Mouse (Mus musculus) embryo, embryonic 9.5 days (tissue): ENCODE results near the gene Fam120b.
A peak's percentile ranks its signal among the peaks of the same experiment; 100 is the strongest.

Source experiments
- DNase-seq: peaks from one replicate; pipeline ENCODE4 v3.0.0-alpha.2; 2017; ENCODE audit errors: extremely low spot score

Gene Fam120b

DNA sequence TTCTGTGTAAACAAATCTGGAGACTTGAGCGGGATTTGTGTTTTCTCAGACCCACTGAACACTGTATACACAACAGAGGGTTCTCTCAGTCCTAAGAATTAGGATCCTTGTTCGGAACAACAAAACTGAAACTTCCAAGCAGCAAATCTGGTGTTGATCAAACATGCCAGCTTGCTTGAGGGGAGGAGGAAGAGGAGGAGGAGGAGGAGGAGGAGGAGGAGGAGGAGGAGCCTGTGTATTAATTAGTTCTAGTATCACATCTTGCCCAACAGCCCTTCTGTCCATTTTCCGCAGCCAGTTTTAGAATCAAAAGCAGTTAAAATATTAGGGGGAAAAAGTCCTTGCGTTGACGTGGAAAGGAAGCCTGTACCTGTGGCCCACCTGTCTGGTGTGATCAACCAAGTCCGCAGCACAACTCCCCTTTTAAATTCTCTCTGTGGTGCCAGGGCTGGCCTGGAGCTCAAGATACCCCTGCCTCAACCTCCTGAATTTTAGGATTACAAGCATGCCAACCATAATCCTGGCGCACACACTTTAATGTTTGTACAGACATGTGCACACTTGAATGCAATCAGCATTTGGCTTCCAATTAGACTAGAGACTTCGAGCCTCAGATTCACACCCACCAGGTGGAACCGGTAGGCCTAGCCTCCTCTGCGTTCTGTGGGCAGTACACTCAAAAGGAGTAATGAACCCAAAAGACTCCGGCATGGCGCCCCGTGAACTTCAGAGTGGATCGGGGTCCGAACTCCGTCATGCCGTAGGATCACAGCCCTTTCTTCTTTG is 16.1 kb upstream of the Fam120b start:
- DNase-seq = no peak

GRCm38 (mm10) chr17:15380641-15381051 is 15.4 kb upstream of the Fam120b start:
- DNase-seq = peak; percentile 78

GRCm38 (mm10) chr17:15381092-15381860 is 14.7 kb upstream of the Fam120b start:
- peak; percentile 60 for DNase-seq

- DNase-seq = peak; percentile 42
These were observed 13.9 kb upstream of the Fam120b start for GRCm38 (mm10) chr17:15381869-15382660.

DNA sequence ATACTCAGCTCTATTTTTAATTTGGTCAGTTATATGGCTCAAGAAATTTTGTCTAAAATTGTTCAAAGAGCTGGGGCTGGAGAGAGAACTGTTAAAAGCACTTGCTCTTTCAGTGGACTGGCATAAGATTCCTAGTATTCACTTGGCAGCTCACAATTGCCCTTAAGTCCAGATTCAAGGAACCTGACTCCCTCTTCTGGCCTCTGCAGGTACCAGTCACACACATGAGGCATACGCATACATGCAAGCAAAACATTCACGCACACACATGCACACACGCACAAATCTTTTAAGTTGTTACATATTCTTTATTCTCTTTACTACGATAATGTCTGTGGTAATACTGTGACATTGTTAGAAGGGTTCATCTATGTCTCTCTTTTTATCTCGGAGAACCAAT is 12.6 kb upstream of the Fam120b start:
- no peak for DNase-seq

GRCm38 (mm10) chr17:15388892-15389291 is 7.1 kb upstream of the Fam120b start:
- no peak for DNase-seq

DNA sequence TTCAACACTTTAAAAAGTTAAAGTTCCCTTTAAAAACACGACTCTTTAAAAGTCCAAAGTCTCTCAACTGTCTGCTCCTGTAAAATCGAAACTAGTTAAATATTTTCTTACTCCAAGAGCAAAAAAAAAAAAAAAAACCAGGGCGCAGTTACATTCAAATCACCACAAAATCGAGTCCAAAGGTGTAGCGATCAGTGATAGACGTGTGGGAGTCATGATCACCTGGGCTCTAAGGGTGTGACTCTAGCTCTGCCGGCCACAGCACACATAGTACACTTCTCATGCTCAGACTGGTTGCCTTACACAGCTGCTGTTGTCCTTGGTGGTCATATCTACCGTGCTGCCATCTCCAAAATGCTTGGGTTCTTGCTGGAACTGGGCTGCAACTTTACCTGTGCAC is 6.6 kb upstream of the Fam120b start:
- DNase-seq = no peak

DNA sequence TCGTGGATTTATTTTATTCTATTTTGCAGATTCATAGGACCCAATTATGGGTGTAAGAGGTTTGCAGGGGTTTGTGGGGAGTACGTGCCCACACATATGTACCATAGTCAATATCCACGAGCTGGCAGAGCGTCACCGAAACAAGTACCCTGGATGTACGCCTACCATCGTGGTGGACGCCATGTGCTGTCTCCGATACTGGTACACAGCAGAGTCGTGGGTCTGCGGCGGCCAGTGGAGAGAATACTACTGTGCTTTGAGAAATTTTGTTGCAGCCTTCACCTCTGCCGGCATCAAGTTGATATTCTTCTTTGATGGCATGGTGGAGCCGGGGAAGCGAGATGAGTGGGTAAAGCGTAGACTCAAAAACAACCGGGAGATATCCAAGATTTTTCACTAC is 5.7 kb downstream of the Fam120b start:
- DNase-seq = no peak

DNA sequence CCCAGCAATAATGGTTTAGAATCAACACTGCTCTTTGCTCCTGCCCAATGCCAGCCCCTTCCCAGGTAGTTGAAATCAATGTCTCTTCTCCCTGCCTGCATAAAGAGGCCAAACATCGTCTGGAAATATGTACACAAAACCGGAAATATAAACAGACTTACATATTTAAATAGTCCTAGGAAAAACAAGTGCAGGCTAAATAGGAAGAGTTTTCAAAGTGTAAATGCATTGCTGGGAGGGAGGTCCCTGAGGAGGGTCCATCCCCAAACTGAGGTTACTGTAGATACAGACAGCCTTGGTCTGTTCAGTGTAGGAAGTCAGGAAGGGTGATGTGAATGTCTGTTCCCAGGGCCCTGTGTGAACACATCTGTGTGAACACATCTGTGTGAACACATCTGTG is 10.6 kb downstream of the Fam120b start:
- DNase-seq = no peak

GRCm38 (mm10) chr17:15409261-15409660 is 13.3 kb downstream of the Fam120b start:
- no peak for DNase-seq

DNA sequence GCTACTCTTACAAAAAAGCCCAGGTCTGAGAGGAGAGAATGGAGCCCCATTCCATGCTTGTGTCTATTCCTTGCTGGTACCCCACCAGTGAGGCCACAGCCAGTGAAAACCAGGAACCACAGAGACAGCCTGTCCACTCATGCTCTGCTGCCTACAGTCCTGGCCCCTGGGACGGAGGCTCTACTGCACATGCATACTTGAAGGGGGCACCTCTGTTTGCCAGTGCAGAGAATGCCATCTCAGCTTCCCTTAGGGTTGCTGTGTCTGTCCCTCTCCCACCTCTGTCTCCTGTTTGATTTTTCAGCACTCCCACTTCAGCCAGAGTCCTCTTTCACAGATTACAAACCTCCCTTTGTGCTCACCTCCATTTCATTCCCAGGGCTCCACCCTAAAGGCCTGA is 14.9 kb downstream of the Fam120b start:
- DNase-seq = no peak

DNA sequence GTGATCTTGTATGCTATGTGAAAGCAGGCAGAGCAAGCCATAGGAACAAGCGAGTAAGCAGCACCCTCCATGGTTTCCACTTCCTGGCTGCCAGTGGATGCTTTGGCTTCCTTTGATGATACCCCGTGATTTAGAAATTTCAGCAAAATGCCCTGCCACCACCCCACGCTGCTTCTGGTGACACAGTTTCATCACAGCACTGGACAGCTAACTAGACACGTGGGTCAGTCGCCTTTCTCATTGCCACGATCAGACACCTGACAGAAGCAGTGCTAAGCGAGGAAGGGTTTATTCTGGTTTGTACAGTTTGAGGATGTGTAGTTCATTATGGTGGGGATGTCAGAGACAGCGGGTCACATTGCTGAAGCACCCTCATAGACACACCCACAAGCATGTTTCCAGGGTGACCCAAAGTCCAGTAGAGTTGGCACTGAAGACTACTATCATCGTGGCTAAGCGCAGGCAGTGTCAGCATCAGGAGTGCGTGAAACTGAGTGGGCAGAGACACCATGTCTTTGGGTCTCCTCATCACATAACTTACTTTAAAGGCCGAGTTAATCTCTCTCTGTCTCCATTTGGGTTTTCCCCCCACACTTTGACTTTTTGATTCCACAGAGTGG is 20.7 kb downstream of the Fam120b start:
- no peak for DNase-seq

DNA sequence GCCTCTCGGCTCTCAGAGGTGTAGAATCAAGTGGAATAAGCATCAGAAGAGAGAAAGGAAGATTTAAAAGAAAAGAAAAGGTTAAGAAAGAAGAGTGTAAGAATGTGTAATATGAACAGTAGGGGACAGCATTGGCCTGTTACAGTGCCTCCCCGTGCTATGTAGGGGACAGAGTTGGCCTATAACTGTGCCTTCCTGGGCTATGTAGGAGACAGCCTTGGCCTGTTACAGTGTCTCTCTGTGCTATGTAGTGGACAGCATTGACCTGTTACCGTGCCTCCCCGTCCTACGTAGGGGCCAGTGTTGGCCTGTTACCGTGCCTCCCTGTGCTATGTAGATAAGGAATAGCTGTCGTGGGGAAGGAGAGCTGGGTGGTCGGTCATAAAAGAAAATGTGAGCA is 23.5 kb downstream of the Fam120b start:
- DNase-seq = no peak

- no peak for DNase-seq
These were observed 24.1 kb downstream of the Fam120b start for GRCm38 (mm10) chr17:15420021-15420603.

- DNase-seq = no peak
These were observed 25.4 kb downstream of the Fam120b start for GRCm38 (mm10) chr17:15421446-15421845.

- no peak for DNase-seq
These were observed 26.7 kb downstream of the Fam120b start for GRCm38 (mm10) chr17:15422666-15423065.

DNA sequence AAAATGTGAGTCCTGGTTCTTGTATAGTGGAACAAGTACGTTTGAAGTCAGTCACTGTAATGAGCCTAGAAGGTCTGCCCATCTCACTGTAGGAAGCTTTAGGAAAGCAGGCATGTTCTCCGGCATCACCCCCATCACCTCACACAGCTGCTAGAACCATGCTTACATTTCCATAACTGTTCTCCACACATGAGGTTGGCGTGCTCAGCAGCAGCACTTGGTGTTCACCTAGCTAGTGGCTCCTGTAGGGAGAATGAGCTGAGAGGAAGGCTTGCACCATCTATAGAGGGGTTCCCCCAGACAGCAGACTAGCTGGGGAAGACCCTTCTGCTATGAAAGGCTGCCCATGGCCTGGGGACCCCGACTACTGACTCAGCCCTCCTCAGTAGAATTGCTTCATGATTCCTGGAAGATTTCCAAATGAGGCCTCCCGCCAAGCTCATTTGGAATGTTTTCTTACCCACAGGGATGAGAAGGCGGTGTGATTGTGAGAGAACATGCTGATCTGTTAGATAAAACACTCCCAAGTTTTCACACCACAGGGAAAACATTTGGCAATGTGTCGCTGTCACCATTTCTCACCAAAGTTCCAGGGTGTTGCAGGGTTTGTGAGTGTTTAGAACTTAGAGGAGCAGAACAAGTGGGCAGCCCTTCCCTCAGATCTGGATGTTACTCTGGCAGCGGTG is 27.2 kb downstream of the Fam120b start:
- DNase-seq = no peak

- DNase-seq = no peak
These were observed 29.9 kb downstream of the Fam120b start for GRCm38 (mm10) chr17:15425931-15426330.

GRCm38 (mm10) chr17:15429451-15429850 is 33.4 kb downstream of the Fam120b start:
- no peak for DNase-seq

DNA sequence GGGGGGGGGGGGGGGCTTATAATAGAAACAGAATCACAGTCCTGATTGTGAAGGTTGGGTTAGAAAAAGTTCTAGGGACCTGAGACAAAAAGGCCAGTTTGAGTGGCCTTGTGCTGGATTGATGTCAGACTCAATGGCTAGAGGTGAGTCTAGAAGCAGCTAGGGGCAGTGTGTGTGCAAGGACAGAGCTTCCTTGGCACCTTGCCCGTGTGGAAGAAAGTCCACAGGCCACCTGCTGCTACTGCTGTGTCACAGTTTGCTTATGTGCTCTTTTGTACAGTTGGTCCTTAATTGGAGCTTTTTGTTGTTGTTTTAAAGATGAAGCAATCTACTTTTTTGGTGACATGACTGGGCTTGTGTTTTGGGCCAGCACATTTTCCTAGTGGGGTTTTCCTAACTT is 33.9 kb downstream of the Fam120b start:
- DNase-seq = no peak

DNA sequence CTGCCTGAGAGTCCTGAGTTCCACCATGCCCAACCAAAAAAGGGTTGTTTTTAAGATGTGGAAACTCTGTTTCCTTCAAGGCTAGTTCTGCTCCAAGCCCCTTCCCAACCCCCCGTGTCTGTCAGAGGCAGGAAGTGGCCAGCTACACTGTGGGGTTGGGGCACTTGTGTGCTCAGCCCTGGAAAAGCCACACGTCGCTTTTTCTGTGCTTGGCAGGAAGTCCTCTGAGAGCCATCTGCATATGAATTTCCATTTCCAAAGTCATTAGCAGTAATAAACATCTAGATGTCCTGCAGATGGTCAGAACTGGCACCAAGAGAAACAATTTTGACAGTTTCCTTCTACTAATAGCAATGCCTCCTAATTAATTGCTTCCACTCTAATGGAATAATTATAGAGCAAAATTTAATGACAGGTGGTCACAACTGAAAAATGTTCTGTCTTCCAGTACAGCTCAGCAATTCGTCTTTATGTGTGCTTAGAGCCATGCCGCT is 35.1 kb downstream of the Fam120b start:
- no peak for DNase-seq
